Mouse (Mus musculus): ENCODE measurements around the gene Foxn4.

- no peak for TF ChIP-seq GATA1 (IDR thresholded peaks at IDR 0.05; ENCODE audit: low read length)
- no peak for TF ChIP-seq TAL1 (IDR thresholded peaks at IDR 0.05; ENCODE audit: low read length)
These were observed 26.4 kb upstream of the Foxn4 start for GRCm38 (mm10) chr5:114299883-114300610.

Measured in erythroblast, embryonic 14.5 days (primary cell).